Mouse (Mus musculus): ENCODE data around the gene Hddc3.

Gene Hddc3

DNA sequence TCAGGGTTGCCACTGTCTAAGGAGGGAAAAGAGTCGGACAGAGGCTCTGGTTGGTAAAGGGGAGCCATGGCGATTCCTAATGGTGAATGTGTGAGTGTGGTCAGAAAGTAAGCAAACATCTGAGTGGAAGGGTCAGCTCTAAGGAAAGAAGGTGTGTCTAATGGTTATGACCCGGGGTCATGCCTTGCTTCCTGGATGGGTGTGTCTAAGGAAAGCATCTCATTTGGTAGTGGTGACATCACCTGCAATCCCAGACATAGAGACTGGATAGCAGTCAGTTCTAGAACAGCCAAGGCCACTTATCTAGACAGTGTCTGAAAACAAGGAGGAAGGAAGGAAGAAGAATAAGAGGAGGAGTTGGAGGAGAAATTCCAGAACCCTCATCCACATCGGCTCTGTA is 8.1 kb upstream of the Hddc3 start:
- DNase-seq (ENCODE audit: low read depth), result no peak

DNA sequence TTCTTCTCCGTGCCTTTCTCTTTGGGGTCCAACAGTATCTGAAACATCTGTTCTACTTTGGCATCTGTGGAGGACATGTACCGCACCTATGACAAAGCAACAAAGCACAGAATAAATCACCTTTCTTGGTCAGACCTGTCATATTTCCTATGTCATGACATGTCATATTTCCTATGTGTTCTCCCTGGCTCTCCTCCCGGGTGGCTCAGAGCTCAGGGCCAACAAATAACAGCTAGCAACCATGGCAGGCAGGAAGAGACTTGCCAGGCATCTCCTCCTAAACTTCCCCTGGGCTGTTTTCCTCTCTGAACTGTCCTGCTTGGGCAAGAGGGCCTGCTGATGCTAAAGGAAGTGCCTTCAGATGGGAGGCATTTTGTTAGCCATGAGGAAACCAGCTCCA is 6.0 kb upstream of the Hddc3 start:
- no peak for DNase-seq (ENCODE audit: low read depth)

DNA sequence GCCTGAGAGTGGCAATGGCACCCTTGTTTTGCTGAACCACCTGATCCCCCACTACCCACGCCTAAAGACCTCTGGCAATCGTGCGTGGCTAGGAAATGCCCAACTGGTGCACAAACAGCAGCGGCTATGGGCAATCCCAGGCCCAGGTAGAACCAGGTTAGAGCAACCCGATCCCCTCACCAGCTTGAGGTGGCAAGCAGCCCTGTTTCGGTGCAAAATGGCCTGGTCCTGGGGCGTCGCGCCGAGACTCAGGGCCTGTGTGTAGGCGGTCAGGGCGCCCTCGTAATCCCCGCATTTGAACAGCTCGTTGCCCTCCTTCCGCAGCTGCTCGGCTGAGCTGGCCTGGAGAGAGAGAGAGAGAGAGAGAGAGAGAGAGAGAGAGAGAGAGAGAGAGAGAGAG is 3.5 kb upstream of the Hddc3 start:
- DNase-seq (ENCODE audit: low read depth), result peak; percentile 69

DNA sequence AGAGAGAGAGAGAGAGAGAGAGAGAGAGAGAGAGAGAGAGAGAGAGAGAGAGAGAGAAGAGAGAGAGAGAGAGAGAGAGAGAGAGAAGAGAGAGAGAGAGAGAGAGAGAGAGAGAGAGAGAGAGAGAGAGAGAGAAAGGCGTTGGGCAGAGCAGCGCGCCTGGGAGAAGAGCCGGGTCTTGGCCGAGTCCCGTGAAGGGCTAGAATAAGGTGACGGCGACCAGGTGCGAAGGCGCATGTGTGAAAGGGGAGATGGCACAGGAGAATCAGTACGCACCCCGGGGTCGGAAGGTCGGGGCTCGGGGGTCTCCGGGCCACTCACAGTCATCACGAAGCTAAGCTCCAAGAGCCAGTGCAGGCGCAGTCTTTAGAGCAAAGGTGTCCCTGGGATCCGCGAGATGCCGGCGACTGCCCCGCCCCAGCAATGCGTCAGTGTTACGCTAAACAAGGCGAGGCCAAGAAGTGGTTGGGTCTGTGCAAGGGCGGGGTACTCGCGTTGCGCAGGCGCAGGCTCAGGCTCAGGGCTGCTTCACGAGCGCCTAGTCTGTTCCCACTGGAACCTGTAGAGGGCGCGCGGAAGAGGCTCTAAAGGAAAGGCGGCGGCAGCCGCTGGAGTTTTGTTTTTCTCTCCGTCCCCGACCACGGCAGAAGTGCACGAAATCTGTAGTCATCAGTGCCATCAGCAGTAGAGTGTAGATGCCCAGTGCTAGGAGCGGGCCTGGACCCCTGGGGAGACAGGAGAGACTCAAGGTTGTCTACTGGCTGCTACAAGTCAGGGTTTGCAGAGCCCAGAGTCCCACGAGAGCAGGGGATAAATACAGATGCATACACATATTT is 2.9 kb upstream of the Hddc3 start:
- DNase-seq (ENCODE audit: low read depth), result peak; percentile 100

DNA sequence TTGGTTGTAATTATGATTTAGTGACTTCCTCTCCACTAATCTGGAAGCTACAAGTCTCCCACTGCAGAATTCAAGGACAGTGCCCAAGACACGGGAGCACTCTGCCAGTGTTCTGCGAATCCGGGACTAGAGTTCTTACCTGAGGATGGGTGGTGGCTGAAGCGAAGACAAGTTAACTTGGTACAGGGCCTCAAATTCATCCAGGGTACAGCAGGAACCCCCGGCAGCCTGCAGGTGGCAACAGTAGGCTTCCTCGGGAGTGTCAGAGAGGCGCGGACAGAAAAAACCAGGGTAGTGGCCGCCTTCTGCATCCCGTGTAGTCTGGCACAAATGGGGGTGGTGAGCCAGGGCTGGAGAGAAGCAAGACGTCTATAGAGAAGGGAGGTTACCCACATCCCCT is 2.1 kb upstream of the Hddc3 start, which contains the start of gene Unc45a:
Unc45a (minus strand) TSS at position 213 of the 400 bp plus-strand sequence.
- DNase-seq (ENCODE audit: low read depth), result peak; percentile 90

DNA sequence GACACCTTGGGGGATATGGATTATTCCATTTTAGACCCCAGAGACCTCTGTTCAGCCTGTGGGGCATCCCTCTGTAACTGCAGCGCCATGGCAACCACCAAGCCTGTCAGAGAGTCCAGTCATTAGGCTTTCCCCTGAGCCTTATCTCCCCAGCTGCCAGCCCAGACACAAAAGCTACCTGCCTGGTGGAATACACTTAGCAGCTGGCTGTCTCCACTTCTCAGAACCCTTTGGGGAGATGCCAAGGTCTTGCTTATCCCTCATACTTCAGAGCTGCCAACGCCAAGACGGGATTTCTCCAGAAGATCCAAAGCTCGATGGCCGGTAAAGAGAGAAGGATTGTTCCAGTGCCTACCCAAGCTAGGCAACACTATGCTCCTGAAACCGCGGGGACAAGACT is 1.1 kb upstream of the Hddc3 start:
- DNase-seq (ENCODE audit: low read depth), result no peak

DNA sequence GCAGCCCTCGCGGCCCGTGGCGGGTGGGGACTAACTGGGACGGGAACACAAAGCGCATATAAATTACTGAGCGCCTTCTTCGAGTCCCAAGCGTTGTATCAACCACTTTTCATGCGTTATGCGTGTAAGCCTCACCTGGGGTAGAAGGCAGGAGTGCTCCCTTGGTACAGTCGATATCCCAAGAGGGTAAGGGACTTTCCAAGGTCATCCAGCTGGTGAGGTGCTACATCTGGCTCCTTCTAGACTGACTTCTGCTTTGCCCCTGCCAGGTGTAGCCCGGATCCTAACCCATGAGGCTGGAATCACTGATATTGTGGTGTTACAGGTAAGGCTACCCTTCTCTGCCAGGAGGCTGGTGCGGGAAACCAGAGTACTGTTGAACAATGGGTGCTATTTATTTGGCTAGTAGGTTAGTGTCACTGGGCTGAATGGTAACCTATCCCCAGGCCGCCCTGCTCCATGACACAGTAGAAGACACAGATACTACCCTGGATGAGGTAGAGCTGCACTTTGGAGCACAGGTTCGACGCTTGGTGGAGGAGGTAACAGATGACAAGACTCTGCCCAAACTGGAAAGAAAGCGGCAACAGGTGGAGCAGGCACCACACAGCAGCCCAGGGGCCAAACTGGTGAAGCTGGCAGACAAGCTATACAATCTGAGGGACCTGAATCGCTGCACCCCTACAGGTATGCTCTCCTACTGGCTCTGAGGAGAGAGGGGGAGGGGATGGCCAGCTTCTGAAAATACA is 540 bp downstream of the Hddc3 start:
- DNase-seq (ENCODE audit: low read depth), result no peak

DNA sequence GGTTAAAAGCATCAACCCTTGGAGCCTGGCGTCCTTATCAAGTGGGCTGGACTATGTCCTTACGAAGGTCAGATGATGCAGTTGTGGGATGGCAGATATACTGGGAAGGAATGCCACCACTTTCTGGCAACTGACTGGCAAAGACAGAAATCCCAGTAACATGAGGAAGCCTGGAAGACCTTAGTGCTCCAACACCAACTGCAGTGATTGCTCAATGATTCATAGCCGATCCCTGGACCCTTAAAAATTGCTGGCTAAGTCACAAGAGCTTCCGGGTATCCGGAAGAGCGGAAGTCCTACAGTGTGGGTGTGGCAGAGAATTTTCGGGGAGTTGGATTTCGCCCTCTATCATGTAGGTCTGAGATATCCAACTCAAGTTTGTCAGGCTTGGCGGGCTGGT is 3.3 kb downstream of the Hddc3 start:
- no peak for DNase-seq (ENCODE audit: low read depth)

DNA sequence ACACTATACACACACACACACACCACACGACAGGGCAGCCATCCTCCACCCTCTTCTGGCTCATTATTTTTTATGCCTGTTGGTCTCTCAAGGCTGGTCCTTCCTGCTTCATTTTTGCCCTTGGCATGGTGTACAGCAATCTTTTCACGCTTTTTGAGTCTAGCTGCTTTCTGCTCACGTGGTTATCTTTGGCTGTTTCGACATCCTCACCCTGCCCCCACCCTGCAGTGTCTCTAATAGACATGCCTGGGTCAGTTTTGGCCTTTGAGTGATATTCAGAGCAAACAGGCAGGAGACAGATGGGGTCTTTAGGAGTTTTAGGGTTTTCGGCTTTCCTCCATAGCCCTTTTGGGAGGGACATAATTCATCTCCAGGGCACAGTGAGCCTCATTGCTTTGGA is 3.9 kb downstream of the Hddc3 start:
- no peak for DNase-seq (ENCODE audit: low read depth)

DNA sequence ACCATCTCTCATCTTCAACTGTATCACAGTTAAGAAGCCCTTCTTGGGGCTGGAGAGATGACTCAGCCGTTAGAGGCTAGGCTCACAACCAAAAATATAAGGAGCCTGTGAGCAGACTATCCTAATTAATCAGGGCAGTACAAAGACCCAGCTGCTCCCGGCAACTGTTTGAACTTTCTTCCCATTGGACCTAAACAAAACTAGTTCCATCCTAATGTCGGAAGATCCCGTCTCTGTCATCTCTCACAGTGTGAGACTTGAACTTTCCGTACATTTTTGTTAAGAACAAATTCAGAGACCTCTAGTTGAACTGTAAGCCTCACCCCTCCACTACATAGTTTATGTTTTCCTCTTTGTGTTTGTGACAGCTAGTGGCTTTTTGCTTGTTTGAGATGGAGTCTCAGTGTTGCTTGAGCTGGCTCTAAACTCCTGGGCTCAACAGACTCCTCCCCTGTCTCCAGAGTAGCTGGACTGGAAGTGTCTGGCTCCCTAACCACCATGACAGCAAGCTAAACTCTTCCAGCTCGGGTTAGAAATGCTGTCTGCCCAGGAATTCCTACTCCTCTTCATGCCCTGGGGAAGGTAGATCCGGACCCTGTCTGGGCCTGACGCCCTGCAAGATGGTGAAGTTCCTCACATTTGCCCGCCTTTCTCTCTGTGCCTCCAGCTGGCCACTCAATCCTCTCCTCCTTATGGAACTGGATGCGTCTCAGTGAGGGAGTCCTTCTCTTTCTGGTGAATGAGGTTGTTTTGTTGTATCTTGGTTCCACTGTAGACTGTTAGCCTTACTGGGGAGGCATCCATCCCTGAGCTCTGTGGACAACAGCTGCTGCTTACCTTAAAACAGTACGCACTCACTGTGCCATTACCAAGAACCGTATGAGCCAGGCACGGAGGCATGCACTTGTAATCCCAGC is 5.0 kb downstream of the Hddc3 start:
- DNase-seq (ENCODE audit: low read depth), result no peak

DNA sequence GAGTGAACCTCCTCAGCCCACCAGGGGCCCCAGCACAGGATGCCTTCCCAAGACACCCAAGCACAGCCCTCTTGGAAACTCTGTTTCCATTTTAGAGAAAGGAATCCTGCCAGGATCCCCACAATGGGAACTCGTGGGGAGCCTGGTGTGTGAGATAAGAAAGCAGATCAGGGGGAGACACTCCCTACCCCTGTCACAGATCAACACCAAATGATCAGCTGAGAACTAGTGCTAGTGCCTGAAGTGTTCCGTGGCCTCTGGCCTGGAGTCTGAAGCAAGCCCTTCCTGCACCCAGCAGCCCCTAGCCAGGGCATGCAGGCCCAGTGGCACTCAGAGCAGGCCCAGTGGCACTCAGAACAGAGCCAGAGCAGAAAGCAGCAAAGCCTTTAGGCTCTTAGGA is 7.9 kb downstream of the Hddc3 start:
- DNase-seq (ENCODE audit: low read depth), result no peak

DNA sequence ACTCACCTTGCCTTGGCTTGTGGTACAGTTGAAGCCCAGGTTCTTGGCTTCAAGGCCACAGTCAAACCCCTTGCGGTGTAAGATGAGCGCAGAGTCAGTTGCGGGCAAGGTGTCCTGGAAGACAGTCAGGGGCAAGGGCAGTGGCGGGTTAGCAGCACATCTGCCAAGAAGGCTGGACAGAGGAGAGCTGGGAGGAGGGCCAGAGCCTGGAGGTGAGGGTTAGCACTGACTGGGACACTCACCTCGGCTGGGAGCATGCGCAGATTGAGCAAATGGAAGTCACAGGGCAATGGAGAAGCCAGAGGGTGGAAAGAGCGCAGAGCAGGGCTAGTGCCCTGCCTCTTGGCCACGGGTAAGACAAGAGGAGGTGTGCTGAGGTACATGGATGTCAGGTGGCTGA is 10.0 kb downstream of the Hddc3 start:
- DNase-seq (ENCODE audit: low read depth), result no peak

DNA sequence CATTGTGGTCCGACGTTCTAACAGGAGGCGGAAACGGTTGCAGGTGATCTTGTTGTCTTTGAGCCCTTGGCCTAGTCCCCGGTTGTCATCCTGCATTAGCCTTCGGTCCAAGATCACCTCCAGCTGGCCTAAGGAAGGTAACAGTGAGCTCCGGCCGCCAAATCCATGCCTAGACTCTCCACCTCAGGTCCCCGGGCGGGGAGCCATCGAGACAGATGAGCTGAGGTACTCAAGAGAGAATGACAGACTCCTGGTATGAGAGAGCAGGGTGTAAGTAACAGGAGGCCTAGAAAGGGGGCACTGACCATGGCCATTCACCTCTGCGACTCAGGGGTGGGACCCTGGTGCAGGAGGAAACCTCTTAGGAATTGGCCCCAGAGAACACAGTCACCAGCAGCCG is 13.4 kb downstream of the Hddc3 start:
- DNase-seq (ENCODE audit: low read depth), result no peak

DNA sequence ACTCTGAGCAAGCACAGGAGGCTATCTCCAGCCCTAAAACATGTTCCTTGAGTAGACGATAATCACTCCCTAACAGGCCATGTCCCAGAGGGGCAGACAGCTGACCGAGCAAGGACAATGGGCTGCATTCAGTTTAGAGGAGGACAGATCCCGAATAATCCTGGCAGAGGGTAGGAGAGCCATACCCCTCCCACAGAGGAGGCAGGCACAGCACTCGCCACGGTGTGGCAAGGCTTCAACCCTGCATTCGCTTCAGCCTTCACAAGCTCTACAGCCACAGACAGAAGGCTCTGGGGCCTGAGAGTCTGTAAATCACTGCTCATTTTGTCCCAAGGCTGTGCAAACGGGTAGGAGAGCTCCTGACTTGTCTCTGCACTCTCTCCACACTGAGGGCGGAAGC is 14.3 kb downstream of the Hddc3 start:
- DNase-seq (ENCODE audit: low read depth), result no peak

DNA sequence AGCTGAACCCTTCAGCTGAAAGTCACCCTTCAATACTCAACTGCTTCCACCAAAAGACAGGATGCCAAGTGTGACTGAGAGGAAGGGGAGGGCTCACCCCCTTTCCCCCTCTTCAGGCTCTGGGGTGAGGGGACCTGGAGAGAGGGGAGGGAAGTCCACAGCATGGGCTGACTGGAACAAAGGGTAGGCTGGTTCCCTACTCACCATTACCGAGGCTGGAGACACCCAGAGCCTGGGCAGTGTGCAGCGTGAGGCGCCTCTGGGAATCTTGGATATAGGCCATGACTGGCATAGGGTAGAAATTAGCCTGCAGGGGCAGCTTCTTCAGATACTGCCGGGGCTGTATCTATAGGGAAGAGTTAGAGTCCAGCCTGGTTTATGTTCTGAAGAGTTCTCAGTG is 15.1 kb downstream of the Hddc3 start:
- no peak for DNase-seq (ENCODE audit: low read depth)

DNA sequence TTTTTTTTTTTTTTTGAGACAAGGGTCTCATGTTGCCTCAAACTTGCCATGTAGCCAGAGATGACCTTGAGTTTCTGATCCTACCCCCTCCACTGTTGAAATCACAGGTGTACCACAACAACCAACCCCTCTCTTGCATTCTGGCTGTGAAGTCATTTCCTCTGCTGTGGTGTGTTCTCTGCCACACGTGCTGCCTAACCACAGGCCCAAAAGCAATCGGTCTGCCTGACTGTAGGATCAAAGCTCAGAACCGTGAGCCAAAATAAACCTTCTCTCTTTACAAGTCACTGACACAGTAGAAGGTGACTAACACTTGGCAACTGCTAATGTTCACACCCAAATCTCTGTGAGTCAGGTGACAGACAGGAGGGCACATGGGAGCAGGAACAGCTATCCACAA is 17.5 kb downstream of the Hddc3 start:
- no peak for DNase-seq (ENCODE audit: low read depth)

DNA sequence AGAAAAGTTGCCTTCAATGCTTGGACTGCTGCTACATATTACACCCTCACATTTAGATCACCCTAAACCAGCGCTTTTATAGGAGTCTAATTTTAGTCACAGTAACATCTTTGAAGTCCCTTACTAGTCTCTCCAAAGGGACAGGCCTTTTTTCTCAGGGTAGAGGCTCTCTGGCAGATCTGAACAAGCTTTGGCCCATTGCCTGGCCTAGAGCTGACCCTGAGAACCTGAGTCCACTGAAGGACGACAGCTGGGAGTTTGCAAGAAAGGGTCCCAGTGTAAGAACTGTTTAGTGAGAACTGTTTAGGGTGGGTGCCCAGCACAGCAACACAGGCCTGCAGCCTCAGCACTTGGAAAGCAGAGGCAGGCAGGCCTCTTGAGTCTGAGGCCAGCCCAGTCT is 22.9 kb downstream of the Hddc3 start:
- DNase-seq (ENCODE audit: low read depth), result no peak

DNA sequence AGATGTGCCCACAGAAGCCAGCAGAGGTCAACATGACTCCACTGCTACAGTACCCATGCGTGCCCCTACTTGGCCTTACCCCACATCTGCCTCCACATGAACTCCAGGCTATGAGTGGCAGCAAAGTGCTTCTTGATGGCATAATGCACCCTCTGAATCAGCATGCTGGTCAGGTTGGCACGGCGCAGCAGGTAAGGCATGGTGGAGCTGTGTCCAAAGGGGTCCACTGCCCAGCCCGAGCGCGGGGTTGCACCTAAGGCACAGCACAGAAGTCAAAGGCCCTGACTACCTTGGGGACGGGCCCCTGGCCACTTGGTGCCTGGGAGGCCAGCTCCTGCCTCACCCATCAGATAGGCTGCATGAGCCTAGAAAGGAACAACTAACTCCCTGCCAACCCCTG is 24.3 kb downstream of the Hddc3 start:
- no peak for DNase-seq (ENCODE audit: low read depth)

DNA sequence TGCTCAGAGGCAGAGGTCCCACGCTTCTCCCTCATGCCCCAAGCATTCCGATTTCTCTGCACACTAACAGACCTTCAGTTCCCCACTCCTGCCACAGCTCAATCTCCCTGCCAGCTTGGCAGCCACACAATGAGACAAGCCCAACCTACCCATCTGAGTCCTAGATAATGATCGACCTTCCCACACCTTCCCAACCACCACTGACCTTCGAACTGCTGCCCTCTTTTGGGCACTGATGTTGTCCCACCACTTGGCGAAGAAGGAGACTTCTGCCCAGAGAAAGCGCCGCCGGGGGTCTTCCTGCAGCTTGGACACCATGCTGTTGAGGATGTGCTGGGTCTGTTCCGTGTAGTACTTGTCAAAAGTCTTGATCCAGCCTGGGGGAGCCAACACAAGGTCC is 25.1 kb downstream of the Hddc3 start:
- DNase-seq (ENCODE audit: low read depth), result no peak

DNA sequence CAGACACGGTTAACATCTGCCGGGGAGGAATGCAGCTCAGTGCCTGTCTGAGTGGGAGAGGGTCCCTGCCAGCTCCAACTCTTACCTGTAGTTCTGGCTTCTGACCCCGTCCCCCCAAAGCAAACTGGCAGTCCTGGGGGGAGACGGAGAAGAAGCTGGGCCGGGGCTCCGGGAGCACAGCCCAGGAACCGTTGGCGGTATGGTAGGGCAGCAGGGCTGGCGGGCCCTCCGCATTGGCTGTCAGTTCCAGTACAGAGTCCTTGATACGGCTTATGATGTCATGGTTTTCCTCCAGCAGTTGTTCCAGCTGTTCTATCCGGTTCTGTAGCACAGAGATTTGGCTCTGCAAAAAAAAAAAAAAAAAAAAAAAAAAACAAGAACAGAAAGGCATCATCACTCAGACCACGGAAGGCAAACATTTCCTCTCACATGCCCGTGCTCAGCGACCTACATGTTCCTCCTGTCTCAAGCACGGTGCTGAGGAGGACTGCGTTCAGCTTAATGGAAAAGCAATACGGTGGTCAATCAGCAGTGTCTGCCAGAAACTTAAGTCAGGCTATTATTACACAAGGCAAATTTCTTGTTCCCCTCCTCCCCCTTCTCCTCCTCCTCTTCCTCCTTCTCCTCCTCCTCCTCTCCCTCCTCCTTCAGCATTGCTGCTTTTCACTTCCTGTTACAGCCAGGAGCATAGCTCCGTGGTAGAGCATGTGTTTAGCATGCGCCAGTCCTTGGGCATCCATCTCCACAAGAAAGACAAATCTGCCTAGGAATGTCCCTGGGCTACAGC is 25.9 kb downstream of the Hddc3 start:
- peak; percentile 75 for DNase-seq (ENCODE audit: low read depth)

DNA sequence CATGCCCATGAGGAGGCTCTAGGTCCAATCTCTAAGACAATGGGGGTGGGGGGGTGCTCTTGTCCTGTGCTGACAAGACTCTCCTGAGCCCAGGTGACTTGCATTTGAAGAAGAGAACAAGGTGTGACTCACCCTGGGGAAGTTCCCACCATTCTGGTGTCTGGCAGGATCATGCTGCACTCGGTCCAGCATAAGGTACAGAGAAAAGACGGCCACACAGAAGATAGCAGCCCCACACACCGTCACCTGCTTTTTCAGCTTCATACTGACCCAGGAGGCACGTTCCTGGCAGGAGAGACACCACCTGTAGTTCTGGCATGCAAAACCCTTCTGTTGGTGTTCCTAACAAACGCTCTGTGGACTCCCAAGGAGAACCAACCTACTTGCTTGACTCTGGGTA is 26.6 kb downstream of the Hddc3 start:
- DNase-seq (ENCODE audit: low read depth), result peak; percentile 69

DNA sequence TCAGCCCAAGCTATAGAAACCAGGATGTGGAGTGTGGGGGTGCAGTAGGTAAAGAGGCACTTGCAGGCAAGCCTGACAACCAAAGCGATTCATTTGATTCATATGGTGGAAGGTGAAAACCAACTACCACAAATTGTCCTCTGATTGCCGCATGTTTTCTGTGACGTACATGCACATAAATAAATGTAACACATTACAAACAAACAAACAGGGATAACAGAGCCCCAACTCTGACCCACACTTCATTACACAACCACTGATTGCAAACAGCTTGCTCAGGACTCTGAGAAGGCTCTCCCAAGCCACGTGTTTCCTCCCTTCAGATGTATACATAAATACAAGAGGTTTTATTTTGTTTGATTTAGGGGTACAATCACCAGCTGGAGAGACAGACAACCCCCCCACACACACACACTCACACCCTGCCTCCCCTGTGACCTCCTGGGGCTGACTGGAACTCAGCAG is 27.1 kb downstream of the Hddc3 start:
- DNase-seq (ENCODE audit: low read depth), result peak; percentile 74

Measured in induced T-regulatory cell, adult 2 months (primary cell).